In the genomic region with DNA sequence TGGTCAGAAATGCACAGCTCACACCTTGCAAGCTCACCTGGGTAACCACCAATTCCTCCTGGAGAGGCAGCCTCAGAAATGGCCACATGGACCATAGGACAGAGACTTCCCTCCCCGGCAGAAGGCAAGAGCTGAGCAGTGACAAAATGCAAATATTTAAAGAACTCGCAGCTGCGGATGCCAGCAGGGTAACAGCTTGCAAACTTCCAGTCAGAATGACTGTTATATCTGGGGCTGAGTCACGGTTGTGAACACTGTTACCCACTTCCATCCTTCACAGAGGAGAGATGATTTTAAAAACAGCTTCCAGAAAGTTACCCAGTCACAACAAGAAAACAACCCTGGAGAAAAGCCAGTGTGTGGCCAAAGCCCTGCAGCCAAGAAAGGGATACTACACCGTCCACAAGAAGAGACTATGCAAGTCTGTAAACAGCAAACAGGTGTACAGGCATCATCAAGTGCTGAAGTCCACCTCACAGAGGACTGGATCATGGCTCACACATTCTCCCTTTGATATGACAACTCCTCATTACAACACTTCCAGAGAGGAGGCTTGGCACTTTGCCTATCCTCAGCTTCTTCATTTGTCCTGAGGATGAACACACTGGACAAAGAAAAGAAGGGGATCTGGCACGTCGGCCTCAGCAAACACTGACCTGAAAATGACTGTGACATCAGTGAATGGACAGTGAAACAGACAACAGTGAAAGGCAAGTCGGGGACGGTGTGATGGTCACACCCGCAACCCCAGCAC, we compare ENCODE assay signal across 10 mouse cellular contexts. TPM values are rescaled to one million over a fixed set of nuclear protein-coding genes. Genes with fewer than 3 reads are reported as not detected.
DNase-seq lines count a peak whose midpoint lies in the region; ATAC-seq lines count a peak whose summit lies in the region.
"Had no signal": no experiment of that assay in that cellular context is flagged by ENCODE, and none has a peak within 500 bp of the region (broad histone marks: within the 10 kb centered on the region; RNA-seq: fewer than 3 reads in every experiment).

No protein-coding gene starts in this region.

- H3K9me3 ChIP-seq in heart, embryonic 11.5 days (replicated peaks; ENCODE audit: control insufficient read depth, low read length): no peaks in the 10 kb centered on the region
- H3K9me3 ChIP-seq: embryonic facial prominence, embryonic 12.5 days; limb, embryonic 13.5 days had no signal

- H3K4me2 ChIP-seq in heart, embryonic 11.5 days: no peak overlapping the region
- H3K4me2 ChIP-seq: embryonic facial prominence, embryonic 12.5 days; limb, embryonic 13.5 days had no signal

- DNase-seq in heart, adult 8-10 months (ENCODE audit: low spot score): no peak
- DNase-seq in adipocyte (ENCODE audit: low spot score): peak; percentile 31
- DNase-seq in layer of hippocampus, adult 9-11 months: peak; percentile 80
- DNase-seq in thymus, postnatal 14 days: no peak
- no peak for DNase-seq in cerebellum, postnatal 36 days
- no peak for DNase-seq in spleen, postnatal 4 days (ENCODE audit: low spot score in 2 of 2)

- no peak for ATAC-seq in heart, embryonic 11.5 days (replicated peaks; ENCODE audit: insufficient number of reproducible peaks, low FRiP score, low TSS enrichment)
- peak; percentile 27; the same call in 1 of the 2 replicates for ATAC-seq in neutrophil, adult 5-6 weeks (ENCODE audit: extremely low read depth, insufficient number of reproducible peaks, low FRiP score, poor library complexity, severe bottlenecking)

- peaks cover 65% of the 10 kb centered on the region for H3K4me1 ChIP-seq in heart, embryonic 11.5 days (ENCODE audit: control insufficient read depth, insufficient read depth, low read length)

- no peak overlapping the region for H3K9ac ChIP-seq in heart, embryonic 11.5 days (ENCODE audit: low read depth, low read length)
- H3K9ac ChIP-seq: embryonic facial prominence, embryonic 12.5 days; limb, embryonic 13.5 days had no signal

- no peaks in the 10 kb centered on the region for H3K36me3 ChIP-seq in heart, embryonic 11.5 days (ENCODE audit: control insufficient read depth, insufficient read depth, low read length)
- H3K36me3 ChIP-seq: embryonic facial prominence, embryonic 12.5 days had no signal

- H3K27me3 ChIP-seq in heart, embryonic 11.5 days (ENCODE audit: control insufficient read depth, insufficient read depth, low read length): no peaks in the 10 kb centered on the region
- H3K27me3 ChIP-seq: embryonic facial prominence, embryonic 12.5 days; limb, embryonic 13.5 days had no signal

- no peak overlapping the region for H3K4me3 ChIP-seq in heart, embryonic 11.5 days (ENCODE audit: low read depth, low read length)
- H3K4me3 ChIP-seq: embryonic facial prominence, embryonic 12.5 days; limb, embryonic 13.5 days had no signal

- WGBS in heart, embryonic 11.5 days (ENCODE audit: insufficient replicate concordance): 49% methylated on average over 10 of the region's 10 CpGs

- peak overlapping the region; percentile 89; the same call in 1 of the 2 replicates for H3K27ac ChIP-seq in heart, embryonic 11.5 days (ENCODE audit: low read depth, low read length)
- H3K27ac ChIP-seq: embryonic facial prominence, embryonic 12.5 days; limb, embryonic 13.5 days had no signal

RNA-seq across cellular contexts. Expression of a gene that starts 16.4 kb away (rescaled TPM):
- polyA plus RNA-seq in heart, embryonic 11.5 days (2014; fragmentation: Nextera tagmentation; extraction: Ambion mirVana): 55.0 and 60.0 TPM in 2 replicates
- 100 to 1,000 TPM; 209 to 267 (median 247) TPM for total RNA-seq in heart, adult 8-10 months (2022)
- 66.8 TPM in 2 replicates for total RNA-seq in neutrophil, adult 5-6 weeks (2017)

Comparison
In these comparisons a context has a peak if more than half of its experiments do, and no peak if none do; other contexts are left out.
1. DNase-seq: peak in adipocyte (single experiment) and layer of hippocampus, adult 9-11 months (single experiment); none in heart, adult 8-10 months (single experiment), thymus, postnatal 14 days (single experiment), cerebellum, postnatal 36 days (0 of 2) and spleen, postnatal 4 days (0 of 2).